Comparison of ENCODE assay signal across 1 mouse cellular context in the genomic region with DNA sequence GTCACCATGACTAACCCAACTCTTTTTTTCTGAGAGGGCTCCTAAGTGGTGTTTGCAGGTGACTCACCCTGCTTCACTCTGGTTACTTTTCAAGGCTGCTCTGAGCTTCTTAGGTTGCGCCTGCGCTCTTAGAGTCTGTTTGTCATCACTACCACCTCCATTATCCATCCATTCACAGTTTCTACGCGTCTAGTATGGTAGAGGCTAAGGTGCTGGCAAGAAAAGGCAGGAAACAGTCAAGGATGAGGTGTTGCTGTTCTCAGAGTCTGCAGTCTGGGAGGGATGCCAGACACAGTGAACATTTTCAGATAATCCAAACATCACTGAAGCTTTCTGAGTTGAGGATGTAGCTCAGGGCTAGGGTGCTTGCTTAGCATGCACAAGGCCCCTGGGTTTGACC.
TF ChIP-seq lines count a peak whose summit lies in the region.

No protein-coding gene starts in this region.

TF ChIP-seq in MEL, 35 proteins besides CTCF, POLR2A, EP300 and RAD21:
- TF ChIP-seq USF1 (IDR thresholded peaks at IDR 0.05; ENCODE audit: low read depth, low read length): no peak
- no peak for TF ChIP-seq SMC3 (IDR thresholded peaks at IDR 0.05; ENCODE audit: low read depth, low read length)
- TF ChIP-seq UBTF (IDR thresholded peaks at IDR 0.05; ENCODE audit: borderline replicate concordance, insufficient read depth, low read depth, low read length): no peak
- TF ChIP-seq MYC (IDR thresholded peaks at IDR 0.05; ENCODE audit: low read depth, low read length): no peak
- TF ChIP-seq TCF12 (IDR thresholded peaks at IDR 0.05; ENCODE audit: low read depth, low read length): no peak
- no peak for TF ChIP-seq JUND (IDR thresholded peaks at IDR 0.05; ENCODE audit: low read depth, low read length)
